Mouse (Mus musculus) forebrain, embryonic 10.5 days (tissue): ENCODE results near the gene Kif1bp. TPM values are rescaled to one million over a fixed set of nuclear protein-coding genes. Genes with fewer than 3 reads are reported as not detected.
A peak's percentile ranks its signal among the peaks of the same experiment; 100 is the strongest.

Experiments
- DNase-seq: peaks from one replicate; pipeline ENCODE4 v3.0.0-alpha.2; 2017; ENCODE audit warnings: low spot score; ENCODE audit errors: extremely low spot score
- H3K27ac ChIP-seq: fragments of 300-500 bp; sonication (generic); 2 replicates; pipeline ENCODE4 v1.5.1; 2016; ENCODE audit warnings: mild to moderate bottlenecking
- H3K27me3 ChIP-seq: fragments of 300-500 bp; sonication (generic); 2 replicates; pipeline ENCODE4 v1.6.1; 2016; ENCODE audit warnings: mild to moderate bottlenecking; ENCODE audit not compliant: poor library complexity, severe bottlenecking
- H3K36me3 ChIP-seq: fragments of 300-500 bp; sonication (generic); replicated peaks from 2 replicates; pipeline ENCODE4 v1.6.1; 2016; ENCODE audit warnings: mild to moderate bottlenecking, moderate library complexity
- H3K4me1 ChIP-seq: fragments of 300-500 bp; sonication (generic); 2 replicates; pipeline ENCODE4 v1.6.1; 2016
- H3K4me3 ChIP-seq: fragments of 300-500 bp; sonication (generic); 2 replicates; pipeline ENCODE4 v1.5.1; 2016; ENCODE audit warnings: mild to moderate bottlenecking, moderate library complexity
- H3K9me3 ChIP-seq: fragments of 300-500 bp; sonication (generic); 2 replicates; pipeline ENCODE4 v1.6.1; 2016; ENCODE audit warnings: mild to moderate bottlenecking, moderate library complexity
- WGBS: fragments of 180-500 bp; shearing (Covaris S2); methylation state at CpG from one replicate; pipeline ENCODE4 v1.1.7; 2016; 5-methylcytosine and 5-hydroxymethylcytosine counted together
- polyA plus RNA-seq: library from polyadenylated mRNA; unstranded; fragments of >200 nt; fragmentation: Nextera tagmentation; extraction: Ambion mirVana; gene quantifications from 2 replicates; pipeline ENCODE4 v1.2.1, GENCODE M21; 2016

The Kif1bp gene
- polyA plus RNA-seq, 1 experiment from 2014 or later = 32.8 TPM

- DNase-seq = no peak
- Histone ChIP-seq H3K27me3 (no peaks in the 10 kb centered on the region), H3K4me3 (no peak overlapping the region), H3K9me3 (no peaks in the 10 kb centered on the region), H3K27ac (no peak overlapping the region), H3K36me3 (no peaks in the 10 kb centered on the region), H3K4me1 (no peaks in the 10 kb centered on the region)
- WGBS = 88% methylated on average over 7 of the region's 7 CpGs
Observed at GRCm38 (mm10) chr10:62522346-62522950, 55.8 kb downstream of the Kif1bp start.

- no peak overlapping the region for H3K4me3 ChIP-seq
- DNase-seq = no peak
- no peaks in the 10 kb centered on the region for H3K27me3 ChIP-seq
- no peaks in the 10 kb centered on the region for H3K9me3 ChIP-seq
- H3K27ac ChIP-seq = no peak overlapping the region
- WGBS = 74% methylated on average over 4 of the region's 4 CpGs
- H3K36me3 ChIP-seq = no peaks in the 10 kb centered on the region
- H3K4me1 ChIP-seq = no peaks in the 10 kb centered on the region
Observed at GRCm38 (mm10) chr10:62521763-62522162, 56.5 kb downstream of the Kif1bp start.

- DNase-seq = no peak
- Histone ChIP-seq H3K9me3 (no peaks in the 10 kb centered on the region), H3K4me3 (no peak overlapping the region), H3K27ac (no peak overlapping the region), H3K27me3 (no peaks in the 10 kb centered on the region), H3K36me3 (no peaks in the 10 kb centered on the region), H3K4me1 (no peaks in the 10 kb centered on the region)
- 73% methylated on average over 2 of the region's 2 CpGs for WGBS
Observed at GRCm38 (mm10) chr10:62520911-62521310, 57.3 kb downstream of the Kif1bp start.

- no peak for DNase-seq
- 91% methylated on average over 6 of the region's 6 CpGs for WGBS
- Histone ChIP-seq H3K4me1 (no peaks in the 10 kb centered on the region), H3K9me3 (no peaks in the 10 kb centered on the region), H3K4me3 (no peak overlapping the region), H3K27me3 (no peaks in the 10 kb centered on the region), H3K36me3 (no peaks in the 10 kb centered on the region), H3K27ac (no peak overlapping the region)
Observed at GRCm38 (mm10) chr10:62517511-62517910, 60.7 kb downstream of the Kif1bp start.

- Histone ChIP-seq H3K27me3 (peaks cover 18% of the 10 kb centered on the region), H3K36me3 (no peaks in the 10 kb centered on the region), H3K4me3 (no peak overlapping the region), H3K4me1 (peaks cover 10% of the 10 kb centered on the region), H3K27ac (no peak overlapping the region), H3K9me3 (no peaks in the 10 kb centered on the region)
- DNase-seq = no peak
- 93% methylated on average over 4 of the region's 4 CpGs for WGBS
Observed at GRCm38 (mm10) chr10:62512855-62513254, 65.4 kb downstream of the Kif1bp start.

GRCm38 (mm10) chr10:62511528-62511927 is 66.7 kb downstream of the Kif1bp start:
- H3K4me3 ChIP-seq = no peak overlapping the region
- peaks cover 32% of the 10 kb centered on the region for H3K27me3 ChIP-seq
- peaks cover 10% of the 10 kb centered on the region for H3K4me1 ChIP-seq
- no peak overlapping the region for H3K27ac ChIP-seq
- WGBS = 85% methylated on average over 6 of the region's 6 CpGs
- no peak for DNase-seq
- H3K9me3 ChIP-seq = no peaks in the 10 kb centered on the region
- no peaks in the 10 kb centered on the region for H3K36me3 ChIP-seq

- no peaks in the 10 kb centered on the region for H3K36me3 ChIP-seq
- no peaks in the 10 kb centered on the region for H3K9me3 ChIP-seq
- WGBS = 65% methylated on average over 11 of the region's 11 CpGs
- no peak overlapping the region for H3K4me3 ChIP-seq
- no peak for DNase-seq
- H3K4me1 ChIP-seq = peaks cover 10% of the 10 kb centered on the region
- no peak overlapping the region for H3K27ac ChIP-seq
- H3K27me3 ChIP-seq = peaks cover 38% of the 10 kb centered on the region
Observed at GRCm38 (mm10) chr10:62509032-62509656, 69.1 kb downstream of the Kif1bp start.

GRCm38 (mm10) chr10:62508459-62508858 is 69.8 kb downstream of the Kif1bp start:
- H3K4me3 ChIP-seq = peak overlapping the region; percentile 43
- 10% methylated on average over 11 of the region's 11 CpGs for WGBS
- H3K9me3 ChIP-seq = no peaks in the 10 kb centered on the region
- H3K27me3 ChIP-seq = peaks cover 38% of the 10 kb centered on the region
- DNase-seq = no peak
- no peaks in the 10 kb centered on the region for H3K36me3 ChIP-seq
- peaks cover 10% of the 10 kb centered on the region for H3K4me1 ChIP-seq
- no peak overlapping the region for H3K27ac ChIP-seq

- H3K9me3 ChIP-seq = no peaks in the 10 kb centered on the region
- H3K4me3 ChIP-seq = peak overlapping the region; percentile 43
- H3K27me3 ChIP-seq = peaks cover 38% of the 10 kb centered on the region
- H3K4me1 ChIP-seq = peaks cover 10% of the 10 kb centered on the region
- 17% methylated on average over 18 of the region's 18 CpGs for WGBS
- H3K36me3 ChIP-seq = no peaks in the 10 kb centered on the region
- no peak overlapping the region for H3K27ac ChIP-seq
- DNase-seq = no peak
Observed at GRCm38 (mm10) chr10:62507591-62508308, 70.5 kb downstream of the Kif1bp start.

- H3K4me3 ChIP-seq = no peak overlapping the region
- 90% methylated on average over 4 of the region's 4 CpGs for WGBS
- peaks cover 38% of the 10 kb centered on the region for H3K27me3 ChIP-seq
- H3K4me1 ChIP-seq = peaks cover 10% of the 10 kb centered on the region
- H3K27ac ChIP-seq = no peak overlapping the region
- DNase-seq = no peak
- H3K9me3 ChIP-seq = no peaks in the 10 kb centered on the region
- H3K36me3 ChIP-seq = no peaks in the 10 kb centered on the region
Observed at GRCm38 (mm10) chr10:62507071-62507470, 71.2 kb downstream of the Kif1bp start.

- Histone ChIP-seq H3K9me3 (no peaks in the 10 kb centered on the region), H3K36me3 (no peaks in the 10 kb centered on the region), H3K4me3 (no peak overlapping the region), H3K27me3 (peaks cover 38% of the 10 kb centered on the region), H3K4me1 (peaks cover 10% of the 10 kb centered on the region), H3K27ac (no peak overlapping the region)
- no peak for DNase-seq
- WGBS = 91% methylated on average over 17 of the region's 17 CpGs
Observed at GRCm38 (mm10) chr10:62506019-62506556, 72.2 kb downstream of the Kif1bp start.

GRCm38 (mm10) chr10:62505224-62505983 is 72.9 kb downstream of the Kif1bp start:
- peaks cover 10% of the 10 kb centered on the region for H3K4me1 ChIP-seq
- no peaks in the 10 kb centered on the region for H3K9me3 ChIP-seq
- no peak overlapping the region for H3K27ac ChIP-seq
- H3K36me3 ChIP-seq = no peaks in the 10 kb centered on the region
- no peak for DNase-seq
- no peak overlapping the region for H3K4me3 ChIP-seq
- WGBS = 83% methylated on average over 9 of the region's 9 CpGs
- peaks cover 38% of the 10 kb centered on the region for H3K27me3 ChIP-seq
